ENCODE assay signal across 8 mouse cellular contexts in the genomic region with DNA sequence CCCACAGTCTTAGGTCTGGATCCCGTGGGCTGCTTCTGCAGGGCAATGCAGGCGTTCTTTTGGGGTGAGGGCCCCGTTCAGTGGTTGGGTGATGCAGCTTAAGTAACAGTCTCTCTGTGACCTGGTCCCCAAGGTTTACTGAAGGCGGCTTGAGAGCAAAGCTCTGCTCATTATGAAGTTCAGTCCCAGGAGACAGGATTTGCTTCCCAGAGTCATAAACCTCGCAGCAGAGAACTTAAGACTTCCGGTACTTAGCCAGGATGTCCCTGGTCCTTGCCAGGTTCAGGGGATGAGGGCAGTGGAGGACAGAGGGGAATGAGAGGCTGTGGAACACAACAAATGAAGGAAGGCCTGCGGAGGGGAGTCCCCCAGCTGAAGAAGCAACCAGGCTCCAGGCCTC. TPM values are rescaled to one million over a fixed set of nuclear protein-coding genes. Genes with fewer than 3 reads are reported as not detected.
A peak's percentile ranks its signal among the peaks of the same experiment; 100 is the strongest.
DNase-seq lines count a peak whose midpoint lies in the region; ATAC-seq and TF ChIP-seq lines count a peak whose summit lies in the region.

No protein-coding gene starts in this region.

- H3K9me3 ChIP-seq in E14TG2a.4 (ENCODE audit: low read length), result 0 out of 2 replicates have a peak, but pooled peaks cover 4% of the 10 kb centered on the region
- H3K9me3 ChIP-seq in embryonic facial prominence, embryonic 12.5 days, result no peaks in the 10 kb centered on the region
- no peaks in the 10 kb centered on the region for H3K9me3 ChIP-seq in hindbrain, embryonic 14.5 days (ENCODE audit: control insufficient read depth, low read length)
- no peaks in the 10 kb centered on the region for H3K9me3 ChIP-seq in liver, embryonic 14.5 days (ENCODE audit: control insufficient read depth, low read length)

- H3K4me1 ChIP-seq in E14TG2a.4 (replicated peaks; ENCODE audit: low read depth, low read length), result peaks cover 20% of the 10 kb centered on the region
- peaks cover 3% of the 10 kb centered on the region; the same call in 1 of the 2 replicates for H3K4me1 ChIP-seq in embryonic facial prominence, embryonic 12.5 days
- no peaks in the 10 kb centered on the region for H3K4me1 ChIP-seq in hindbrain, embryonic 14.5 days (replicated peaks; ENCODE audit: control insufficient read depth, insufficient read depth, low read length)
- no peaks in the 10 kb centered on the region; a peak in 1 of 4 replicates for H3K4me1 ChIP-seq in liver, embryonic 14.5 days (replicated peaks; ENCODE audit: control insufficient read depth in 2 of 2, insufficient read depth in 2 of 2, low read length in 1 of 2)

- no peak overlapping the region for H3K9ac ChIP-seq in embryonic facial prominence, embryonic 12.5 days
- no peak overlapping the region for H3K9ac ChIP-seq in hindbrain, embryonic 14.5 days
- no peak overlapping the region for H3K9ac ChIP-seq in liver, embryonic 14.5 days (replicated peaks)

- 17% methylated on average over 7 of the region's 7 CpGs for WGBS in embryonic facial prominence, embryonic 12.5 days
- 30% methylated on average over 7 of the region's 7 CpGs for WGBS in hindbrain, embryonic 14.5 days
- 15% methylated on average over 7 of the region's 7 CpGs for WGBS in liver, embryonic 14.5 days (ENCODE audit: insufficient replicate concordance)

- no peak for DNase-seq in hindbrain, embryonic 14.5 days (ENCODE audit: low spot score)
- DNase-seq in liver, embryonic 14.5 days (ENCODE audit: low read depth in 3 of 3, low spot score in 3 of 3), result no peak
- no peak for DNase-seq in cerebellum, adult 8-10 months
- DNase-seq in right cerebral cortex, postnatal 4 days, result no peak
- DNase-seq in layer of hippocampus, postnatal 14 days (ENCODE audit: low spot score in 2 of 2), result no peak
- DNase-seq in urinary bladder, postnatal 14 days (ENCODE audit: low spot score), result no peak

- H3K36me3 ChIP-seq in E14TG2a.4 (ENCODE audit: insufficient read depth, low read length), result no peaks in the 10 kb centered on the region
- no peaks in the 10 kb centered on the region for H3K36me3 ChIP-seq in embryonic facial prominence, embryonic 12.5 days
- H3K36me3 ChIP-seq in hindbrain, embryonic 14.5 days (replicated peaks; ENCODE audit: control insufficient read depth, insufficient read depth), result no peaks in the 10 kb centered on the region
- H3K36me3 ChIP-seq in liver, embryonic 14.5 days (replicated peaks; ENCODE audit: control insufficient read depth, insufficient read depth, low read depth), result no peaks in the 10 kb centered on the region

- TF ChIP-seq EP300 in liver, embryonic 14.5 days (IDR thresholded peaks at IDR 0.05; ENCODE audit: low read depth), result no peak

- H3K27ac ChIP-seq in embryonic facial prominence, embryonic 12.5 days, result no peak overlapping the region
- H3K27ac ChIP-seq in hindbrain, embryonic 14.5 days, result no peak overlapping the region
- no peak overlapping the region for H3K27ac ChIP-seq in liver, embryonic 14.5 days

- peak overlapping the region; percentile 72 for H3K4me2 ChIP-seq in embryonic facial prominence, embryonic 12.5 days (replicated peaks)
- peak overlapping the region; percentile 48 for H3K4me2 ChIP-seq in hindbrain, embryonic 14.5 days (replicated peaks)
- peak overlapping the region; percentile 44 for H3K4me2 ChIP-seq in liver, embryonic 14.5 days (ENCODE audit: low read depth)

- TF ChIP-seq CTCF in E14TG2a.4 (conservative IDR thresholded peaks at IDR 0.05; ENCODE audit: low read length), result no peak
- no peak for TF ChIP-seq CTCF in liver, embryonic 14.5 days (IDR thresholded peaks at IDR 0.05; ENCODE audit: low read depth)

- H3K4me3 ChIP-seq in E14TG2a.4 (replicated peaks; ENCODE audit: low read length), result peak overlapping the region; percentile 73
- H3K4me3 ChIP-seq in embryonic facial prominence, embryonic 12.5 days, result peak overlapping the region; percentile 37
- H3K4me3 ChIP-seq in hindbrain, embryonic 14.5 days (replicated peaks; ENCODE audit: low read length), result peak overlapping the region; percentile 23; the same call in 1 of the 2 replicates
- peak overlapping the region; percentile 29 to 31; a peak in 2 of 4 replicates for H3K4me3 ChIP-seq in liver, embryonic 14.5 days (ENCODE audit: insufficient read depth in 1 of 2, low read depth in 2 of 2, low read length in 2 of 2)

- H3K27me3 ChIP-seq in E14TG2a.4 (ENCODE audit: insufficient read depth, low read length), result peaks cover 54% of the 10 kb centered on the region
- peaks cover 21% of the 10 kb centered on the region for H3K27me3 ChIP-seq in embryonic facial prominence, embryonic 12.5 days
- peaks cover 25% of the 10 kb centered on the region for H3K27me3 ChIP-seq in hindbrain, embryonic 14.5 days (ENCODE audit: control insufficient read depth, insufficient read depth, low read length)
- H3K27me3 ChIP-seq in liver, embryonic 14.5 days (ENCODE audit: control insufficient read depth, insufficient read depth, low read length), result peaks cover 22% of the 10 kb centered on the region

- no peak for ATAC-seq in embryonic facial prominence, embryonic 12.5 days (ENCODE audit: insufficient number of reproducible peaks, insufficient read depth, low FRiP score, low TSS enrichment)
- no peak for ATAC-seq in hindbrain, embryonic 14.5 days (ENCODE audit: low FRiP score)
- ATAC-seq in liver, embryonic 14.5 days (ENCODE audit: insufficient read depth), result no peak

RNA-seq across cellular contexts. Expression of a gene that starts 0.5 kb away (rescaled TPM):
- 0.42 and 0.55 TPM in 2 replicates for polyA plus RNA-seq in embryonic facial prominence, embryonic 12.5 days (2016; fragmentation: Nextera tagmentation; extraction: Ambion mirVana)
- 0.13 and 0.27 TPM in 2 replicates for polyA plus RNA-seq in hindbrain, embryonic 14.5 days (2014; fragmentation: Nextera tagmentation; extraction: Ambion mirVana)
- 0.03 and 0.06 TPM in 2 replicates for polyA plus RNA-seq in liver, embryonic 14.5 days (2012; rRNA removed)
- 0.05 and 0.06 TPM in 2 replicates for polyA plus RNA-seq in liver, embryonic 14.5 days (2014; fragmentation: Nextera tagmentation; extraction: Ambion mirVana)
- under 1 TPM in 1 of 2 experiments, not detected in 1; 0.32 TPM for total RNA-seq in layer of hippocampus, postnatal 14 days (2021)

Comparison
In these comparisons a context has a peak if more than half of its experiments do, and no peak if none do; other contexts are left out.
1. H3K4me3 ChIP-seq: peak in every context shown above with its lines; median percentile 73 in E14TG2a.4; 37 in embryonic facial prominence, embryonic 12.5 days; 30 in liver, embryonic 14.5 days; 23 in hindbrain, embryonic 14.5 days.